Mouse (Mus musculus) neural tube, embryonic 11.5 days (tissue): ENCODE results near the gene Paqr9. TPM values are rescaled to one million over a fixed set of nuclear protein-coding genes. Genes with fewer than 3 reads are reported as not detected.

Source experiments
- ATAC-seq: fragments of 200-750 bp; cut with Nextera tagmentation; 2 replicates; pipeline ENCODE4 v1.8.0; 2017; ENCODE audit warnings: moderate number of reproducible peaks, mild to moderate bottlenecking, moderate TSS enrichment, moderate library complexity; ENCODE audit not compliant: insufficient read depth, low FRiP score, low TSS enrichment
- DNase-seq: peaks from one replicate; pipeline ENCODE4 v3.0.0-alpha.2; 2015; ENCODE audit warnings: low spot score
- H3K27ac ChIP-seq: fragments of 300-500 bp; sonication (generic); 2 replicates; pipeline ENCODE4 v1.5.1; 2014; ENCODE audit warnings: low read depth, mild to moderate bottlenecking, low read length
- H3K27me3 ChIP-seq: fragments of 300-500 bp; sonication (generic); 2 replicates; pipeline ENCODE4 v1.6.1; 2014; ENCODE audit warnings: mild to moderate bottlenecking, low read length, mixed read lengths; ENCODE audit not compliant: control insufficient read depth, insufficient read depth
- H3K36me3 ChIP-seq: fragments of 300-500 bp; sonication (generic); 2 replicates; pipeline ENCODE4 v1.6.1; 2014; ENCODE audit warnings: mild to moderate bottlenecking, low read length, moderate library complexity, mixed read lengths; ENCODE audit not compliant: control insufficient read depth, insufficient read depth
- H3K4me1 ChIP-seq: fragments of 300-500 bp; sonication (generic); 2 replicates; pipeline ENCODE4 v1.6.1; 2014; ENCODE audit warnings: low read length, mixed read lengths; ENCODE audit not compliant: control insufficient read depth, insufficient read depth
- H3K4me2 ChIP-seq: fragments of 300-500 bp; sonication (generic); 2 replicates; pipeline ENCODE4 v1.6.1; 2014; ENCODE audit warnings: low read depth, mild to moderate bottlenecking, moderate library complexity
- H3K4me3 ChIP-seq: fragments of 300-500 bp; sonication (generic); 2 replicates; pipeline ENCODE4 v1.5.1; 2014; ENCODE audit warnings: low read depth, low read length
- H3K9ac ChIP-seq: fragments of 300-500 bp; sonication (generic); 2 replicates; pipeline ENCODE4 v1.6.1; 2014; ENCODE audit warnings: mild to moderate bottlenecking, low read length
- H3K9me3 ChIP-seq: fragments of 300-500 bp; sonication (generic); 2 replicates; pipeline ENCODE4 v1.6.1; 2016; ENCODE audit warnings: low read length; ENCODE audit not compliant: control insufficient read depth
- WGBS: fragments of 180-500 bp; shearing (Covaris S2); extraction: QIAGEN DNeasy Blood & Tissue Kit; methylation state at CpG from one replicate; pipeline ENCODE4 v1.1.7; 2014; 5-methylcytosine and 5-hydroxymethylcytosine counted together
- polyA plus RNA-seq: library from polyadenylated mRNA; unstranded; fragments of >200 nt; fragmentation: Nextera tagmentation; extraction: Ambion mirVana; gene quantifications from 2 replicates; pipeline ENCODE4 v1.2.1, GENCODE M21; 2014

The Paqr9 gene
- polyA plus RNA-seq, 1 experiment from 2014 or later: 0.80 TPM

- H3K4me2 ChIP-seq: no peak overlapping the region
- H3K27ac ChIP-seq: no peak overlapping the region
- WGBS: 86% methylated on average over 4 of the region's 4 CpGs
- no peak for ATAC-seq
- no peak for DNase-seq
- H3K9ac ChIP-seq: no peak overlapping the region
- H3K27me3 ChIP-seq: 0 out of 2 replicates have a peak, but pooled peaks cover 2% of the 10 kb centered on the region
- no peaks in the 10 kb centered on the region for H3K4me1 ChIP-seq
- no peaks in the 10 kb centered on the region for H3K36me3 ChIP-seq
- no peak overlapping the region for H3K4me3 ChIP-seq
- no peaks in the 10 kb centered on the region for H3K9me3 ChIP-seq
Observed at GRCm38 (mm10) chr9:95599399-95599798, 39.9 kb downstream of the Paqr9 start.

DNA sequence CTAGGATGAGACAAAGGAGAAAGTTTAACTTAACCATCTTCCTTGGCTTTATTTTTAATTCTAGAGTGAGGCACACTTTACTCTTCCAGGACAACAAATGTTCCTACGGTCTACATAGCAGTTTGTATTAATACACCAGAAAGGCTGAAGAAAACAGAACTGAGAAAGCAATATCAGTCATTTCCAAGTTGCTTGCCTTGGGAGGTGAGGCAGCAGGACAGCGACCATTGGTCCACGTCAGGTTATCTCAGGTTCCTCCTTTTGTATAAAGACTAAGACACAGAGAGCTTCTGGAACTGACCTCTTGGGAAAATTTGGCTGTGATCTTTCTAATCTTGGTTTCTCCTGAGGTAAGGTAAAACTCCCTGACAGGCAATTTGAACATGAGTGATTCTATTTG lies 43.4 kb downstream of the Paqr9 start:
- no peak overlapping the region for H3K4me3 ChIP-seq
- DNase-seq (no peak), ATAC-seq (no peak)
- 0 out of 2 replicates have a peak, but pooled peaks cover 2% of the 10 kb centered on the region for H3K27me3 ChIP-seq
- no peaks in the 10 kb centered on the region for H3K4me1 ChIP-seq
- no peak overlapping the region for H3K9ac ChIP-seq
- no peak overlapping the region for H3K27ac ChIP-seq
- H3K36me3 ChIP-seq: no peaks in the 10 kb centered on the region
- H3K9me3 ChIP-seq: no peaks in the 10 kb centered on the region
- no peak overlapping the region for H3K4me2 ChIP-seq
- 92% methylated on average over 3 of the region's 3 CpGs for WGBS

DNA sequence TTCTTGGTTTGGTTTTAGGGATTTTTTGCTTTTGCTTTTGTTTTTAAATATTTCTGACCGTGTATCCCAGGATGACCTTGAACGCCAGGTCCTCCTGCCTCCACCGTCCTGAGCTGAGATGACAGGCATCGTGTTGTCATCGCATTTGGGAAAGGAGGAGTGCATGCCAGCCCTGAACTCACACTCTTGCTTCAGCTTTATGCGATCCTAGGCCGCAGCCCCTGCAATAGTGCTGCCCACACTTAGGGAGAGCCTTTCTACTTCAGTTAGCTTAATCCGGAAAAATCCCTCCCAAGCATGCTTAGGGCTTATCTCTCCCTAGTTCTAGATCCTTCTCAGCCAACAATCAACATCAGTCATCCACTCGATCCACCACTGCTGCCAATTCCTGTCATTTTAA lies 43.9 kb downstream of the Paqr9 start:
- 91% methylated on average over 9 of the region's 9 CpGs for WGBS
- H3K9me3 ChIP-seq: no peaks in the 10 kb centered on the region
- H3K9ac ChIP-seq: no peak overlapping the region
- H3K4me2 ChIP-seq: no peak overlapping the region
- H3K4me3 ChIP-seq: no peak overlapping the region
- DNase-seq: no peak
- H3K27me3 ChIP-seq: 0 out of 2 replicates have a peak, but pooled peaks cover 1% of the 10 kb centered on the region
- no peak overlapping the region for H3K27ac ChIP-seq
- no peaks in the 10 kb centered on the region for H3K36me3 ChIP-seq
- H3K4me1 ChIP-seq: no peaks in the 10 kb centered on the region
- no peak for ATAC-seq

GRCm38 (mm10) chr9:95607196-95607595 lies 47.7 kb downstream of the Paqr9 start:
- H3K4me2 ChIP-seq: no peak overlapping the region
- no peaks in the 10 kb centered on the region for H3K4me1 ChIP-seq
- no peak for DNase-seq
- 70% methylated on average over 5 of the region's 5 CpGs for WGBS
- H3K27me3 ChIP-seq: no peaks in the 10 kb centered on the region
- no peaks in the 10 kb centered on the region for H3K36me3 ChIP-seq
- H3K27ac ChIP-seq: no peak overlapping the region
- H3K4me3 ChIP-seq: no peak overlapping the region
- no peaks in the 10 kb centered on the region for H3K9me3 ChIP-seq
- no peak overlapping the region for H3K9ac ChIP-seq
- ATAC-seq: no peak

GRCm38 (mm10) chr9:95612246-95612768 lies 52.9 kb downstream of the Paqr9 start:
- Histone ChIP-seq H3K27me3 (no peaks in the 10 kb centered on the region), H3K36me3 (no peaks in the 10 kb centered on the region), H3K4me2 (no peak overlapping the region), H3K4me1 (no peaks in the 10 kb centered on the region), H3K9me3 (no peaks in the 10 kb centered on the region), H3K4me3 (no peak overlapping the region), H3K9ac (no peak overlapping the region), H3K27ac (no peak overlapping the region)
- DNase-seq (no peak), ATAC-seq (no peak)
- WGBS: 80% methylated on average over 8 of the region's 8 CpGs

GRCm38 (mm10) chr9:95613426-95614127 lies 54.1 kb downstream of the Paqr9 start:
- ATAC-seq (no peak), DNase-seq (peak; percentile 24)
- no peaks in the 10 kb centered on the region for H3K9me3 ChIP-seq
- no peaks in the 10 kb centered on the region for H3K4me1 ChIP-seq
- no peak overlapping the region for H3K27ac ChIP-seq
- no peak overlapping the region for H3K9ac ChIP-seq
- H3K36me3 ChIP-seq: no peaks in the 10 kb centered on the region
- WGBS: 17% methylated on average over 9 of the region's 9 CpGs
- H3K27me3 ChIP-seq: no peaks in the 10 kb centered on the region
- H3K4me3 ChIP-seq: no peak overlapping the region
- H3K4me2 ChIP-seq: no peak overlapping the region

DNA sequence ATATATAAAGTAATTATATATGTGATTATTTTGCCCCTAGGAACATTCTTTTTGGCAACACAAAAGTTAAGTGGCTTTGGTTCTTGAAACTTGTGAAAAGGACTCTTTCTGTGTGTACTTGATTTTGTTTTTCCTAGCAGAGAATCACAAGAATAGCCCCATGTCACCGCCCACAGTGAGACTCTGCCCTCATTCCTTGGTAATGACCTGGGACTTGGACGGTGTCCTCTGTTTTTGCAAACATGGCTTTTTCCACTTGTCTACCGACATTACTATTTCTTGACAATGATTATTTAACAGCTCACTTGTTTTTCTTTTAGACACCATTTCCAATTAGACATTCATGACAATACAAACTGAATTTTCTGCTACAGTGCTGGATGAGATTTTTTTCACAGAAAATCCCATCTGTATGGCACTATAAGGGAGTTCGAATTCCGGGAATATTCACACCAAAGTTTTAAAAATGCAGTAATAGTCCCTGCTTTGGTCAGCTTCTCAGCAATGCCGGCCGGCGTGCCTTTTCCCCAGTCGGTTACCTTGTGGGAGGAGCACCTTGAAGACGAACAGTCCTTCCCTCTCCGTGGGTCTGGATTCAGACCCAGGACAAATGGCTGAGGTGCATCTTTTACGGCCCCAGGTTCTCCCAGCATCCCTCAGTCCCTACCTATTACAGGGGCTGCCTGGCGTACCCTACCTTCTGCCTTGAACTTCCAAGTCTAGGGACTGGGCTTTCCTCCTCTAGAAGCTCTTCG lies 55.6 kb downstream of the Paqr9 start:
- no peak for DNase-seq
- 77% methylated on average over 14 of the region's 14 CpGs for WGBS

GRCm38 (mm10) chr9:95615961-95616360 lies 56.5 kb downstream of the Paqr9 start:
- no peak overlapping the region for H3K27ac ChIP-seq
- H3K27me3 ChIP-seq: no peaks in the 10 kb centered on the region
- H3K9me3 ChIP-seq: no peaks in the 10 kb centered on the region
- DNase-seq (no peak), ATAC-seq (no peak)
- no peak overlapping the region for H3K9ac ChIP-seq
- H3K4me3 ChIP-seq: no peak overlapping the region
- H3K36me3 ChIP-seq: no peaks in the 10 kb centered on the region
- no peaks in the 10 kb centered on the region for H3K4me1 ChIP-seq
- 78% methylated on average over 3 of the region's 3 CpGs for WGBS
- no peak overlapping the region for H3K4me2 ChIP-seq

More for the DNA sequence above, 55.6 kb downstream of the Paqr9 start:
- Histone ChIP-seq H3K9me3 (no peaks in the 10 kb centered on the region), H3K27ac (no peak overlapping the region), H3K27me3 (no peaks in the 10 kb centered on the region), H3K4me3 (no peak overlapping the region), H3K4me1 (no peaks in the 10 kb centered on the region), H3K36me3 (no peaks in the 10 kb centered on the region), H3K4me2 (no peak overlapping the region), H3K9ac (no peak overlapping the region)
- ATAC-seq: no peak
